Mouse (Mus musculus) B cell, adult 62 days (primary cell): Measurements from ENCODE around the gene H3f3b. TPM values are rescaled to one million over a fixed set of nuclear protein-coding genes. Genes with fewer than 3 reads are reported as not detected.

Experiments used
- total RNA-seq: library from RNA; stranded (reverse); gene quantifications from 4 replicates; pipeline ENCODE4 v1.2.4, GENCODE M21; 2023

The H3f3b gene
- total RNA-seq = 3,317 to 3,559 TPM (median 3,439 TPM) in 4 replicates

GRCm38 (mm10) chr11:116027756-116028155 is at the start of gene H3f3b:
TSS of gene H3f3b (minus strand) at chr11:116027962.

GRCm38 (mm10) chr11:116030088-116030897 is 2.5 kb upstream of the H3f3b start, which contains the start of gene Unk:
TSS of gene Unk (plus strand) at chr11:116030322.

GRCm38 (mm10) chr11:116012262-116012947 is 15.4 kb downstream of the H3f3b start, which contains the start of gene Galk1:
TSS of gene Galk1 (minus strand) at chr11:116012719.

GRCm38 (mm10) chr11:115974309-115975082 is 53.3 kb downstream of the H3f3b start, which contains the start of gene Itgb4:
TSS of gene Itgb4 (plus strand) at chr11:115974709.

Other genes starting within 250 kb of the H3f3b start
- 3.6 to 6.4 TPM (median 4.4 TPM) in 4 replicates for gene Caskin2, start 214.3 kb downstream of the H3f3b start, total RNA-seq
- 31.5 to 33.3 TPM (median 32.9 TPM) in 4 replicates for gene Tsen54, start 213.2 kb downstream of the H3f3b start, total RNA-seq
- gene Llgl2, start 203.9 kb downstream of the H3f3b start, total RNA-seq = 25.7 to 39.1 TPM (median 29.7 TPM) in 4 replicates
- gene Myo15b, start 169.6 kb downstream of the H3f3b start, total RNA-seq = 0.39 to 0.54 TPM (median 0.53 TPM) in 3 of 4 replicates, not detected in the other
- gene Smim5, start 128.0 kb downstream of the H3f3b start, total RNA-seq = not detected in 4 replicates
- gene Smim6, start 115.9 kb downstream of the H3f3b start, total RNA-seq = not detected in 4 replicates
- 38.0 to 55.8 TPM (median 40.2 TPM) in 4 replicates for gene Sap30bp, start 94.7 kb downstream of the H3f3b start, total RNA-seq
- gene Recql5, start 94.5 kb downstream of the H3f3b start, total RNA-seq = 55.1 to 64.6 TPM (median 58.9 TPM) in 4 replicates
- 0.18 to 1.8 TPM (median 0.19 TPM) in 3 of 4 replicates, not detected in the other for gene Itgb4, start 53.3 kb downstream of the H3f3b start, total RNA-seq
- gene Galk1, start 15.2 kb downstream of the H3f3b start, total RNA-seq = 17.5 to 20.1 TPM (median 19.0 TPM) in 4 replicates
- gene Unk, start 2.4 kb upstream of the H3f3b start, total RNA-seq = 81.4 to 104 TPM (median 94.5 TPM) in 4 replicates
- gene Unc13d, start 50.0 kb upstream of the H3f3b start, total RNA-seq = 51.9 to 63.8 TPM (median 57.8 TPM) in 4 replicates
- gene Wbp2, start 59.0 kb upstream of the H3f3b start, total RNA-seq = 281 to 313 TPM (median 301 TPM) in 4 replicates
- gene Trim47, start 99.2 kb upstream of the H3f3b start, total RNA-seq = 0.36 to 2.8 TPM (median 0.91 TPM) in 4 replicates
- gene Trim65, start 103.2 kb upstream of the H3f3b start, total RNA-seq = 34.0 to 37.5 TPM (median 35.3 TPM) in 4 replicates
- gene Mrpl38, start 110.9 kb upstream of the H3f3b start, total RNA-seq = 55.2 to 60.4 TPM (median 56.1 TPM) in 4 replicates
- 34.0 to 40.7 TPM (median 37.1 TPM) in 4 replicates for gene Fbf1, start 140.2 kb upstream of the H3f3b start, total RNA-seq
- 44.4 to 61.0 TPM (median 49.8 TPM) in 4 replicates for gene Ten1, start 170.9 kb upstream of the H3f3b start, total RNA-seq
- 28.1 to 37.5 TPM (median 32.6 TPM) in 4 replicates for gene Acox1, start 171.1 kb upstream of the H3f3b start, total RNA-seq
- gene Evpl, start 210.1 kb upstream of the H3f3b start, total RNA-seq = 0.09 to 0.27 TPM (median 0.23 TPM) in 4 replicates
- gene Srp68, start 246.3 kb upstream of the H3f3b start, total RNA-seq = 52.0 to 58.7 TPM (median 55.8 TPM) in 4 replicates